Mouse (Mus musculus) bone marrow macrophage, adult 2 months (primary cell): ENCODE data around the gene Kcng4.

Experiments
- CTCF ChIP-seq: IDR thresholded peaks from 2 replicates; pipeline ENCODE4 v1.5.1; 2012; ENCODE audit warnings: low read depth, mild to moderate bottlenecking, low read length, moderate library complexity
- POLR2A ChIP-seq: IDR thresholded peaks from 2 replicates; pipeline ENCODE4 v1.6.1; 2012; ENCODE audit warnings: mild to moderate bottlenecking, low read depth, low read length, borderline replicate concordance

DNA sequence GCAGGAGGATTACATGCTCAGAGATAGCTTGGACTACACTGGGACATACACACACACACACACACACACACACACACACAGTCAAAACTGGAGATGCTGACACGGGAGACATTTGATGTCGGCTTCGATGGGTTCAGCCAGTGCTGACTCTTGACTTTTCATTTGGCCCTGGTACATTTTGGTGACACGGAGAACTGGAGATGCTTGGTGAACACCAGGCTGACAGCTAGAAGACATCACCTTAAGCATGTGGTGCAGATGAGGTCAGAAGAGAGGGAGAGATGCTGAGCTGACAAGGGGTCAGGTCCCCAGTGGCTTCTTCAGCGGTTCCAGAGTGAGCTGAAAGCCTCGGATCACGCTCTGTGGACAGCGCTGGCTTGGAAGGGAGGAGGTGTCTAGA lies 12.4 kb downstream of the Kcng4 start:
- no peak for TF ChIP-seq CTCF
- no peak for TF ChIP-seq POLR2A
